In genomic region chr6:99959371-99959770, GRCm38 (mm10) we compare ENCODE assay signal across 19 mouse cellular contexts.
"Had no signal": no experiment of that assay in that cellular context is flagged by ENCODE, and none has a peak within 500 bp of the region (broad histone marks: within the 10 kb centered on the region; RNA-seq: fewer than 3 reads in every experiment).

No protein-coding gene starts in this region.

- H3K9me3 ChIP-seq: limb, embryonic 12.5 days; limb, embryonic 15.5 days; lung, embryonic 15.5 days; megakaryocyte, embryonic 14.5 days; midbrain, embryonic 10.5 days had no signal

- DNase-seq: kidney, adult 18-20 months; kidney, adult 9 months; kidney, postnatal 25 days; layer of hippocampus, adult 9-11 months; layer of hippocampus, postnatal 36 days; left cerebral cortex, postnatal 4 days; liver, postnatal 0 days; lung, postnatal 14 days; midbrain, embryonic 14.5 days; thymus, postnatal 25 days had no signal

- H3K27me3 ChIP-seq: lung, embryonic 15.5 days had no signal

- H3K36me3 ChIP-seq: limb, embryonic 12.5 days; limb, embryonic 15.5 days; lung, embryonic 15.5 days; midbrain, embryonic 10.5 days had no signal

- H3K4me3 ChIP-seq: layer of hippocampus, adult 2 months; left cerebral cortex, adult 2 months; limb, embryonic 12.5 days; limb, embryonic 15.5 days; lung, embryonic 15.5 days; megakaryocyte, embryonic 14.5 days; midbrain, embryonic 10.5 days had no signal

- H3K4me1 ChIP-seq: limb, embryonic 15.5 days; megakaryocyte, embryonic 14.5 days had no signal

- ATAC-seq: liver, postnatal 0 days had no signal

- H3K4me2 ChIP-seq: limb, embryonic 12.5 days; limb, embryonic 15.5 days; liver, embryonic 11.5 days; lung, embryonic 15.5 days had no signal

- H3K27ac ChIP-seq: layer of hippocampus, adult 2 months; left cerebral cortex, adult 2 months; limb, embryonic 12.5 days; limb, embryonic 15.5 days; liver, embryonic 14.5 days; lung, embryonic 15.5 days; midbrain, embryonic 10.5 days had no signal

- H3K9ac ChIP-seq: limb, embryonic 12.5 days; limb, embryonic 15.5 days; liver, embryonic 14.5 days; liver, postnatal 0 days; lung, embryonic 15.5 days had no signal
